Mouse (Mus musculus) cerebellum, adult 8-10 months (tissue): ENCODE results near the gene Spry1.
"Not testable (repeated sequence)": the region's sequence is repeated elsewhere in the genome, so short reads cannot be mapped to it uniquely, and the experiment has no call there.

Experiments used
- DNase-seq: peaks from one replicate; pipeline ENCODE4 v3.0.0; 2022

The Spry1 gene

DNA sequence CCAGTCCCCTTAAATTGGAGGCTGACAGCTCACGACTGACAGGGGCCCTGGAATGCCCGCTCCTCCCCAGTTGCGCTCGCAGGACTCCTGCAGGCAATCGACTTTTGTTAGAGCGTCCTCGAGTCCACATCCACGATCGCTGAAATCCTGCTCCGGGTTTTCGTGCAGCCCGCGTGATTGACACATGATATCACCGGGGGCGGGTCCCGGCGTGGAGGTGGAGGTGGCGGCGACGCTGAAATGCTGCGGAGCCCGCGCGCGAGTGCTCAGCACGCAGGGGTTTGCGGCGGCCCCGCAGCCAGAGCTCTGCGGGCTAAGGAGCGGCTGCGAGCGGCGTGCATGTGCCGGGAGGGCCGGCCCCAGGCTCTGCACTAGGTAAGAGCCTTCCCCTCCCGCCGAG, at the start of gene Spry1:
Spry1 (plus strand) TSS at position 258 of the 400 bp plus-strand sequence.
- DNase-seq: peak; percentile 99

DNA sequence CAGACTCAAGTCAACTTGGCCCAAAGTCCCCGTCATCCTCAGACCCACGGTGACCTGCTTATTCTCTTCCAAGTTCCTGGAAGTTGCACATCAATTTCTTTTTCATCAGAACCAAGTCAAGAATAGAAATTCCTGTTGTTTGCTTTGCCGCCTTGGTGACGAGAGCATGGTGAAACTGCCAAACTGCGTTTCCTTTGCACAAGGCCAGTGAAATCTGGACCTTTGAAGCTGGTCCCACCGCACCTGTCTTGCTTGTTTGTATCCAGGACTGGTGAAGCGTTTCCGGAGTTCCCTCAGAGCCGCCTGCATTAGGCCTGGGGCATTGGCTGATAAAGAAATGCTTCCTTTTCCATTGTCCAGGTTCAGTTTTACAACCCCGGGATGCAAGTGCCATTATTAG, 44.0 kb upstream of the Spry1 start:
- no peak for DNase-seq

DNA sequence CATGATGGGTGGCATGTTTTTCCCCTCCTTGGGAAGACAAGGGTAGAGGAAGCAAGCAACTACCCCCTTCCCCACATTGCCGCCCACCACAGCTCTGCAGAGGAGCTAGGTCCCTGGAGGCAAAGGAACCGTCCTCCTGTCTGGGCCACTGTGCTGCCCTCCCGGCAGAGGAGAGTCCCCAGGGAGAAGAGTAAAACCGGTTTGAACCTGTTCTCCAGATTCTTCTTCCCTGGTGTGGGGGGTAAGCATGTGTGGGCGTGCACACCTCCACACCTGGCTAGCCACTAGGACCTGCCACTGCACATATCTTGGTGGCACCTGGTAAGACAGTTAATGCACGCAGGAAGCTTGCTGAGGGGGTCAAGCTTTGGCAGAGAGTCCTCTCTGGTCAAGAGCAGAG, 43.2 kb upstream of the Spry1 start:
- DNase-seq: no peak

DNA sequence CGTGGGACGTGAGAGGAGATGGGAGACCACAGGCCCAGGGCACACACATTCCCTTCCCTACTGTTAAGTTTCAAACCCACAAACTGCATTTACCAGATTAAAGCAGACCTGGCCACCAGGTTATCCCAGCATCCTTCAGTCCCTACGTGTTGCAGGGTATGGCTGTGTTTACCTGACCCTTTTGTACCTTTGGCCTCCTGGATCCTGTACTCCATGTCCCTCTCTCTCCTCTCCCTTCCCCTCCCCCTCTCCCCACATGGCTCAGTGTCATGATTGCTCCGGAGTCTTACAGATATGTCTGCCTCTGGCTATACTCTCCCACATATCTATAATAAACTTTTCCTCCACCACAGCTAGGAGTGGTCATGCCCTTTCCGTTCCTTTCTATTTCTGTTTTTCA, 42.5 kb upstream of the Spry1 start:
- no peak for DNase-seq

DNA sequence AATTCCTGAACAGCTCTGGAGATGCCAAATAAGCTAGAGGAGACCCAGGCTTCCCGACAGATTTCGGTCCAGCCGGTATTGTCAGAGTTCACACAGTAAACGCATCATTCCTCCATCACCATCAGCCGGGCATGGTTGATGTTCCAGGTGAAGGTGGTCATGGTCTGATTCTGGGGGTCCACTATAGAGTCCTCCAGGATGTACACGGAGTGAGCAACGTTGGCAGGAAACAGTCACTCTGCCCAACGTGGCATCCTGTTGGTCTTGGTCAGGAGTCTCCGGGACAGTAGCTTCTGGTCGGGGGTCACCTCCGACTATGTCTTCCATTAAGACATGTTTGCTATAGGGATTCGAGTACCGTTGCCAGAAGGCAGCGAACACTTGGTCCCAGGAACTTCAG, 40.1 kb upstream of the Spry1 start:
- not testable (repeated sequence) for DNase-seq

DNA sequence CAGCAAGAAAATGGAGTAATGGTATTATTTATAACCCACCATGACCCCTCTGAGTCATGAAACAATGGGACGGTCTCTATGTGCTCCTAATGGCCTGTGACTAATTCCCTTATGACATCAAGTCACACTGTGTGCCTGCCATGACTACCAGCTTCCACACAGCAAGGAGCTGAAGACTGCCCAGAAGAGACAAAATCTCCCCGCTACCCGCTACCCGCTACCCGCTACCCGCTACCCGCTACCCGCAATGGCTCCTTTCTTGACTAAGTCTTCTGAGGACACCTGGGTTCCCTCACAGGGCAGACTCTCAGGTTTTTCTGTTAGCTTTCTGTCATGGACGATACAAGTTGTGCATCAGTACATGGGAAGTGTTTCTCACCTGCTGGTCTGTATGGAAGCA, 37.4 kb upstream of the Spry1 start:
- no peak for DNase-seq

DNA sequence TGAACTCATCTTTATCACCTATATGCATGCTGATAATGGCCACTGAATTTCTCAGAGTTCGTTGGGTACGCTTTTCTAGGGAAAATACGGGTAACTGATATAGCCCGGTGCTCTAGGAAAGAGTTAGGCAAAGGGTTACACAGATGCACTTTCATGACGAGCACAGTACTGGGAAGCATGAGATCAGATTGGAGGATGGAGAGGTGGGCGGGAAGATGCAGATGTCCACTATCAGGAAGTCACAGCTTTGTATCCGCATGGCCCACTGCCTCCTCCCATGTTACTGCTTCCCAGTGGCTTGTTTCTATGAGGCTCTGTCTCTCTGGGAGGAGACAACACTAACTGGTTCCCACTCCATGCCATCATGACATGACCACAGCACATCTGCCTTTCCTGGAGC, 36.9 kb upstream of the Spry1 start:
- no peak for DNase-seq

DNA sequence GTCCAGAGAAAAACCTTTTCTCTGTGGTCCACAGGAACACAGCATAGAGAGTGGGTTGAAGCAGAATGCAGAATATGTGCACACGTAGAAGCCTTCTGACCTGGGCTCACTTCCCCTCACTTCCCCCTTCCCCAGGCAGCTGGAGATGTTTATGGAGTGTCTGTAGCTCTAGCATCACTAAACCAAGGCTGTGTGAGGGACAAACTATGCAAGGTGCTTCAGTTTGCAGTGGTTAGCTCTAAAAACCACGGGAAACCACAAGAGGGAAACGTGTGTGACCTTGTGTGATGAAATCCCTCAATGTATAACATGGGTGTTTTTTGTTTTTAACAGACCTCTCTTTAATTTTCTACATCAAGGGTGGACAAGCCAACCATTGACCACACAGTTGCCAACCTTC, 36.2 kb upstream of the Spry1 start:
- no peak for DNase-seq

DNA sequence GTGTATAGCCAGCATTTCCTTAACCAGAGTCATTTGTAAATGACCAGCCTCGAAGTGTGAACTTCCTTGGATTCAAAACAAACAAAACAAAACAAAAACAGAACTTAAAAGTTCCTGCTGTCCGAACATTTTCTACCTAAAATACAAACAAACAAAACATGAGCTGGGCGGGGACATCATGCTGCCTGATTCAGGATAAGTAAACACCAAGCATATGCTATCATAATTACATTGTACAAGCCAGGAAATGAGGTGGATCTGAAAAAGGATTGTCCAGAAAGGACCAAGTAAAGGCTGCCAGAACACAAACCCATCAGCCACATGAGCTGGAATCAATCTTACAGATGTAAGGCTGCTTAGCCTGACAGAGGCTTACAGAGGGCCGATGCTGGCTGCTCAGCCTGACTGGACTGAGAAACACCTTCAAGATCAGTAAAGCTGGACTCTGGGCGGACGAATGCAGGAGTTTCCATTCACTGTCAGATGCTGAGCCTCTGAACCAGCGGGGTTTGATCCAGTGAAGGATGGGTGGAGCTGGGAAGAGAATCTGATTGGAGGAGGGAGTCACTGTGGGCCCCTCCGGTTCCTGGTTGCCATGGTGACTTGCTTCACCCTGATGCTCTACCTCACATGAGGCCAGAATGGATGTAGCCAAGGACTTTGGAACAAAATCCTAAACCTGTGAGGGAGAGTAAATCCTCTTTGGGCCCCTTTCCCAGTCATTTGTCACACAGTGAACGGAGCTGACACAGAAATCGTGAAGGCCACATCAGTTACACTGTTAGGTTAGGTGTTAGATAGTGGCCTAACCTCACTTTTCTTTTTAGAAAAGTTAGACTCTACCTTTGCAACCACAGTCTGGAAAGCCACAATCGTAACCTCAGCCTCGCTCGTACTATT, 34.5 kb upstream of the Spry1 start:
- peak; percentile 41 for DNase-seq

DNA sequence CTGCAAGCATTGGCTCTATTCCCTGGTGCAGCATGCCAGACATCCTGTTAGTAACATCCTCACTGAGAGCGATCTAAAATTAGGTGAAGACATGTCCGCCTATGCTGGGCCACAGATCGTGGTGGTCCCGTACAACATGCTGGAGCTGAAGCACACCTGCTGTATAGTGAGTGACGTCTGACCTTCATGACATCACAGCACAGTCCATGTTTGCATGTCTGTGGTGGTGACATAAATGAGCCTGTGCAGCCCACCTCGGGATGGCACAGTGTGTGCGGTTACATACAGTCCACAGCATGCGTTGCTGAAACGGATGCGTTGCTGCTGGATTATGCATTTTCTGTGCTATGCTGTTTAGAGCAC, 33.9 kb upstream of the Spry1 start:
- DNase-seq: no peak

DNA sequence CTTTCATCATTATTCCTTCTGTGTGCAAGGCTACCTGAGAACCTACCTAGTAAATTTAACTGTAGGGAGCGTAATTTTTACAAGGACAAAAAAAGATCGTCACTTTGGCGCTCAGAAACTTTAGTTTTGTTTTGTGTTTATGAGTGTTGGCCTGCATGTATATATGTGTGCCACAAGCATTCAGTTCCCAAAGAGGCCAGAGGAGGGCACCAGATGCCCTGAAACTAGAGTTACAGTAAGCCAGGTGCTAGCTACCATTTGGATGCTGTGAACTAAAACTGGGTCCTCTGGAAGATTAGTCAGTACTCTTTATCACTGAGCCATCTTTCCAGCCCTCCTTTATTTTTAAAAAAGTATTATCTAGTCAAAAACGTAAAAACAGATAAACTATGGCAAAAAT, 30.8 kb upstream of the Spry1 start:
- DNase-seq: no peak

DNA sequence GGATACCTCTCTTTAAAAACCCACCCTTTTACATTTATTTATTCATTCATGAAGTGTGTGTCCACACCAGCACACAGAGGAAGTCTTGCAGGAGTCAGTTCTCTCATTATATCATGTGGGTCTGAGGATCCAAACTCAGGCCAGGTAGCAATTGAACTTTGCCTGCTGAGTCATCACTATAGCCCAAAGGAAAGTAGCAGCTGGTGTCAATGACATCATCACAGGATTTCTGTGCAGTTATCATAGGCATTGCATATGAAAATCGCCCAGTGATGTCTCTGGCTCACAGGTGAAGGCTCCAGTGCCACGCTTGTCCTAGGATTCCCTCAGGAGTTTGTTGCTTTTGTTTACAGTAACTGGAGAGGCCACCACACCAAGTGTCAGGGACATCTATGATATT, 29.1 kb upstream of the Spry1 start:
- no peak for DNase-seq

DNA sequence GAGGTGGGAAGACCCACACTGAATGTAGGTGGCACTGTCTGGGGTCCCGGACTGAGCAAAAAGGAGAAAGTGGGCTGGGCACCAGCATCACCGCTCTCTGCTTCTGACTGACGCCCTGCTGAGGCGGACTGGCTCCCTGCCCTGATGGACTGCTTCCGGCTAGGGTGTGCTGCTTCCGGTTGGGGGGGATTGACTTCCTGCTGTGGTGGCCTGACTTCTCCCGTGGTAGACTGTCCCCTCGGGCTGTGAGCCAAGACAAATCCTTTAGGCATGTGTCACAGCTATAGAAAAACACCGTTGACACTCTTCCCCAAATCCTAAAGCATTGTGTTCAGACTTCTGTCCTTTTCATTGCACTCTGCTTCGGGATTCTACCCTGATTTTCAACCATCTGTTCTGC, 26.0 kb upstream of the Spry1 start:
- DNase-seq: no peak

DNA sequence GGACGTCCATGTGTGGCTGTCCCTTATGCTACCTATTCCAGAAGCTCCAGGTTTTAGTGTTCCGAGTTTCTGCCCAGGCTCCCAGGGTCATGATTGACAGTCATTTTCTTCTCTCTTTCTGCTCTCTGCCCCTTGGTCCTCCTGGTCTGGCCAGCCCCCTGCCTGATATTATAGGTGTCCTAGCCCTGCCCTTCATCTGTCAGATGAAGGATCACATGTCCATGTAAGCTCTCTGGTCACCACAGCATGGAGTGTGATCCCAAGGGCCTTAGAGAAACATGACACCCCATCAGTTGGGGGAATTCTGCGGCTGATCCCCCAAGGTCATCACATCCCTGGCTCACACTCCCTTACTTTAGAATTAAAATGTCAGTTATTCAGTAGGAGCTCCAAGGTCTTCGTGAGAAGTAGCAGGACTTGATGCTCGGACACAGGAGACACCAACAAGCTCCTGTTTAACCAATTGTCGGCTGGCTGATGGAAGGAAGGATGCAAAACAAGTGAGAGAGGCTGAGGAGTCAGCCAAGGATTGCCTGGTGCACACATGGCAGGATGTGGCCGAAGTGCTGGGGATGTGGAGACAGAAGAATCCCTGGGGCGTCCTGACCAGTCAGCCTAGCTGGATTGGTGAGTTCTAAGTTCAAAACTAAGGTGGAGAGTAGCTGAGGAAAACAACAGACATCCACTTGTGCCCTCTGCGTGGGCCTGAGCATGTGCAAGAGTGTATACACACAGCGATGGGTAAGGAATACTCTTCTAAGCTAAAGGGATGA, 24.7 kb upstream of the Spry1 start:
- no peak for DNase-seq

DNA sequence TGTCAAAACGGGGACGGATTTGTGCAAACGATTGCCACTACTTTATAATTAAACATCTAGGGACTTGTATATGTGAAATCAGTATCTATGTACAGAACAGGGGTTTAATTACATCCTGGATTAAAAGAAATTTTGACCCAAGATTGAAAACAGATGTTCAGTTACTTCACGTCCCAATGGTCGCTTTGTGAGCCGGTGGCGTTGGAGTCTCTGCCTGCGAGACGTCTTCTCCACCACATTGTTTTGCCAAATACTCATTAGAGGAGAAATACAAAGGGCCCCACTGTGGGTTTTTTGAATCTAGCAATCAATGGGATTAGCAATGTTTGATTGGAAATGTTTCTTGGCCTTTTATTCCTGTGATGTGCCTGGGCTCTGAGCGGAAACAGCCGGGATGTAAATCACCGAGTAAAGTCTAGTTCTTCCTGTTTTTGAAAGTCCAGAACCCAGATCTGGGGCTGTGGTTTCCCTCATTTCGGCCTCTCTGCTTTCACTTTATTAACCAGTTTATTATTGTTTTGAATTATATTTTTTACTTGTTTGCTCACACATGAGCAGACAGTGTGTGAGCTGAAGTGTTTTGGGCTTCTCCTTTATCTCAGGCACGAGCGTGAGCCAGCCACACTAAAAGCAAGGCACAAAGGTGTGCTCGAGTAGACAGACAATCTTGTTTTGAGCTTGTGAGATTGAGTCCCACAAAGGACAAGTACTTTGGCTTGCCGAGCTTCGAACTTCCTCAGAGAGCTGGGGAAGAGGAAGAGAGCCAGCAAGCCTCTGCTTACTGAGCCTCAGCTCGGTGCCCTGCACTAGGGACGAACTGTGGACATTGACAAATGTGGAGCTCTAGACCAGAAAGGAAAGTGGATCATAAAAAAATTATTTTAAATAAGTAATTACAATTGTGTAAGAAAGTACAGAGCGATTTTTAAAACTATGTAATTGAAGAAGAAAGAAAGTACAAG, 22.9 kb upstream of the Spry1 start:
- no peak for DNase-seq

DNA sequence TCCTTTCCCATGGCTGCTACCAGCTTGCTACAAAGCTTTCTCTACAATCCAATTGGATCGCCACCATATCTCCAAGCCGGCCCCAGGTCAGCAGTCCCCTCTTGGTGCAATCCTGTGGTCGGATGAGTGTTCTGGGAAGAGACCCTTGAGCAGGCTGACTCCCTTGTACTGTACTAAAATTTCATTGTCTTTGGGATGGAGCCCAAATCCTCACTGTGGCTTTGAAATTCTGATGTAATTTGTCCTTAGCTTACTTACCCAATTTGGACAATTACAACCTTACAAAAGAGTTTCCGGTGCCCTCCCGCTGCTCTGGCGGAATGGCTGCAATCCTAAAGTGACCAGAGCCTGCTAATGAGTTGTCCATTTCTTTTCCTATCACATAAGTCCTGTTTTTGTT, 7.5 kb upstream of the Spry1 start:
- no peak for DNase-seq

DNA sequence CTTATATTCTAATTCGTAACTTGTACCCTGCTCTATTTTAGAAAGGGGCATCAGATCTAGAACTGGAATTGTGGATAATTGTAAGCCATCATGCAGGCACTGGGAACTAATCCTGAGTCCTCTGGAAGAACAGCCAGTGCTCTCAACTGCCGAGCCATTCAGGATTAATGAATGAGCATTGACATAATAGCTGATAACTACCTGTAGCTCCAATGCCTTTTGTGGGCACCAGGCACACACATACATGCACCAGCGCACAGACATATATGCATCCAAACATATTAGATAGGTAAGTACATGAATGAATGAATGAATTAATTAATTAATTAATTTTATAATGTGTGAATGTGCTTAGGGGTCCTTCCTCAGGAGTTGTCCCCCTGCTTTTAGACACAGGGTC, 7.0 kb upstream of the Spry1 start:
- no peak for DNase-seq

DNA sequence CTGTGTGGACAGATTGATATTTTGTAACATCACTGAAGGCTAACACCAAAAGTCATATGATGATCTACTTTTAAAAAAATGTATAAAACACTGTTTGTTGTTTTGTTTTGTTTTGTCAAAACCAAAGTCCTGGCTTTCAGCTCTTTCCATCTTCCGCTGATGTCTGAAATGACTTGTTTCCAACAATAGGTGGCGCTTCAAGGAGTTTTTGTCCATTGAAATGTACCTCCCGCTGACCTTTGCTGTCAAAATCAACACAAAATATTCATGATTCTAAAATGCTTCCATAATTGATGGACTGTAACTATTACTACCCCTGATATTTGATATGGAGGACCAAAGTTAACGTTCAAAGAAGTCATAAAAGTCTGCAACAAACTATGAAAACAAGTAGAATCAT, 5.1 kb upstream of the Spry1 start:
- peak; percentile 28 for DNase-seq

DNA sequence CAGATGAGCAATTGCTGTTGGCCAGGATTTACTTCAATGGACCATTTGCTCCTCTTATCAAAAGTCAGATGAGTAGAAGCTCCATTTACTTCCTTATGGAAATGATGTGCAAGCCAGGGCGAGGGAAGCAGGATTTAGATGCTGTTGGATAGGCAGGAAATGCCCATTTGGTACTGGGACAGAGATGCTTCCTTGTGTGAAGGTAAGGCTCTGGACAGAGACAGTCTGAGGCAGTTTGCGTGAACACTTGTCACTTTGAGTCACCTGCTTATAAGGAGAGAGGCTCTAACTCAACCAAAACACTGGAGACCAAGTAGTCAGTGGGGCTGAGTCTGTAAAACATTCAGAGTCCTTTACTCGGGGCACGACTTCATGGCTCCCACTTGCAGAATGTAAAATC, 2.8 kb upstream of the Spry1 start:
- DNase-seq: no peak

DNA sequence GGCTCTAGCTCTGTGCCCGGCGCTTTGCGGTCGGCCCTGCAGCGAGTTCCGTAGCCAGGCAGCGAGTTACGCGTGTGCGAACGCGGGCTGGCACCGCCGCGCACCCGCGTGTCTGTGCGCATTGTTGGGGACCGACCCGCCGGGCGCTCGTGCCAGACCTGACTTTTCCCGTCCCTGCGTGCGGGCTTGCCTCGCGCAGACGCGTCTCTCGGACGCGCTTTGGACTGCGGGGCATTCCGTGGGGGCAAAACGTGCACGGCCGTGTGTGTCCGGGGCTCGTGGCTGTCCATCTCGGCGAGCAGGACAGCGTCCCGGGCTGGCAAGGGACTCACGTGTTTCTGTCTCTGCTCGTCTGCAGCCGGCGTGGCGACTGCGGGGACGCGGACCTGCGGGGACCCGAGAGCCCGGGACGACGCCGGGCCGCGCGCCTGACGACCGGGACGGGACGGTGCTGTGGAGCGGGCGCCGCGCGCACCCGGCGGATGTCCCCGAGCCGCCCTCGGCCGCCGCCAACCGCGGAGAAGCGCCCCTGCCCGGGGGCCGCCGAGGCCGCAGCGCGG, 495 bp downstream of the Spry1 start:
- peak; percentile 57 for DNase-seq

DNA sequence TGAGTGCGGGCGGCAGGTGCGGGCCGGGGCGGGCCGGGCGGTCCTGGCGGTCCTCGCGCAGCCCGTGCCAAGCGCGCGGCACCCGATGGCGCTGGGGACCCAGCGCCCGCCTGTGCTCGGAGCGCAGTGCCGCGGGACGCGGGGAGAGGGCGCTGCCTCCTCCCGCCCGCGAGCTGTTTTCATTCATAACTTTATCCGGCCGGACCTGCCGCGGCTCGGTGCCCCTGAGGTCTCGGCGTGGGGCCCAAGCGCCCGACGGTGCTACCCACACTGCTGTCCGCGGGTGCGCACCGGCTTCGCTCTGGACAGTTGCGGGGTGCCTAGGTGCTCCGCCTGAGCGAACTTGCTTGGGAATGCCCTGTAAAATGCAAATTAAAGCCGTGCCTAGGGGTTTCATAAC, 1.1 kb downstream of the Spry1 start:
- peak; percentile 57 for DNase-seq

DNA sequence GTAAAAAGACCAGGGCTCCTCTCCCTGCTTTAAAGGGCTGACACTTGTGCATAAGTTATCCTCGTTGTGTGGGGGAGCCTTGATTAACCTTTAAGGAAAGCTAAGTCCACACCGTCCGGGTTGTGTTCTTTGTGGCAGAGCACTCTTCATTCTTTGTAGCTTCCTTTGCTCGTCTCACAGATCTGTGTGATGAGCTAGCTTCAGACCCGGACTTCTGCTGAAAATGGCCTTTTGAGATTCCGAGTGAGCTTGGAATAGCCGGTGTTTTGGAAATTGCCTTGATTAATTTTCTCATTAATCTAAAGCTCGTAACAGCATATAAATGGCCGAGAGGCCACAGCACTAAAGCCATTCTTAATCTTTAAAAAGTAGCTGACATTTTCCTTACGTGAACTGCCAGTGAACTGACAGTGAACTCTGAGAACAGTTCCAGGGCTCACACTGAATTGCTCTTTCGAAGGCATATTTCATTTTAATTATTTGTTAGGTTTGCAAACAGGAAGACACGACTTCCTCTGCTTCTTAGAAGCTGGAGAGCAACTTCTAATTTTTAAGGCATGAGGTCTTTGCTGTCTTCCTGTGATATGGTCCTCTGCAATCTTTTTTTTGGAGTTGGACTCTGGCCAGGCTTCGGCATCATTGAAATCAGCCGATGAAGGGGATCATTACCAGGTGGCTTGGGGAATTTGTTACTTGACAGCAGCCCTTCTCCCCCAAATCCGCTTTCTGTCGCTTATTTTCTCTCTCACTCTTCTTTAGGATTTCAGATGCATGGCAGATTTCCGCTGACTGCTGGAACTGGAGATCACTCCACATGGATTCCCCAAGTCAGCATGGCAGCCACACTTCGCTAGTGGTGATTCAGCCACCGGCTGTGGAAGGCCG, 2.3 kb downstream of the Spry1 start:
- DNase-seq: no peak
